Mouse (Mus musculus) kidney, adult 11 months (tissue): ENCODE data around the gene Nedd8.

Experiments
- DNase-seq: peaks from one replicate; pipeline ENCODE4 v3.0.0; 2022

Nedd8 gene

DNA sequence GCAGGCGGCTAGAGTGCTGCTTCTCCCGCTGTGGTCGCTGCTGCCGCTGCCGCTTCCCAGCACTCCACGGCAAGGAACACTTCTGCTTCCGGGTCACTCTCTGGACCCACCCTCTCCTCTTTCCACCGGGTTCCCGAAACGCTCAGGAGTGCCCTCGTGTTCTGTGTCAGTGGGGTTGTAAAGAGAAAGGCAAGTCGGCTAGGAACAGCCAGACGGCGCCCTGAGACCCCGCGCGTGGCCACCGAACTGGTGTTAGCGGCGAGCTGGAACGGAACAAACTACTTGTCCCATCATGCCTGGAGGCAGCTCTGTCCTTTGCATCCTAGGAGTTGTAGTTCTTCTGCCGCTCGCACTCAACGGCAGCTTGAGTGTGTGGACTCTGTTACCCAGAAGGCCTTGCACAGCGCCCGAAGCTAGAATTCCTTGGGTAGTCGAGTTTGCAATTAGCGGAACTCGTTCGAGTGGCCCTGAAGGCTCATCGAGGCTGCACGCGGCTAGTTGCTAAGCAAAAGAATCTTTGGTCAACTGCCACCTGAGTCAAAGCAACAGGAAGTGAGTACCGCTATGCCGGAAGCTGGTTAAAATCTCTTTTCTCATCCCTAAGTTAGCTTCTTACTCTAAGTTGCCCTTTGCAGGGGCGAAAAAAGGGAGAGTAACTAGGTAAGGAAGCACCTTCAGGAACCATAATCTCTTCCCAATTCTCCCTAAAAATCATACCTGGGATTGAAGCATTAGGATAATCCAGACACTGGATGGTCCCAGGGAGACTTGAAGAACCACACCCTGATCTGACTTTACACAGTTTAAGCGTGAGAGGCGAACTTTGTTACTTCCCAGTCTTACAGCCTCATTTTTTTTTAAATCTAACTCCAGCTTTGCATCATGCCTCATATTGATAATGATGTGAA, at the start of gene Nedd8, which contains the start of gene Gmpr2:
TSS of gene Nedd8 (minus strand) at position 292 of the 908 bp plus-strand sequence.
TSS of gene Gmpr2 (plus strand) at position 109 of the 908 bp plus-strand sequence.
- DNase-seq: peak; percentile 97

DNA sequence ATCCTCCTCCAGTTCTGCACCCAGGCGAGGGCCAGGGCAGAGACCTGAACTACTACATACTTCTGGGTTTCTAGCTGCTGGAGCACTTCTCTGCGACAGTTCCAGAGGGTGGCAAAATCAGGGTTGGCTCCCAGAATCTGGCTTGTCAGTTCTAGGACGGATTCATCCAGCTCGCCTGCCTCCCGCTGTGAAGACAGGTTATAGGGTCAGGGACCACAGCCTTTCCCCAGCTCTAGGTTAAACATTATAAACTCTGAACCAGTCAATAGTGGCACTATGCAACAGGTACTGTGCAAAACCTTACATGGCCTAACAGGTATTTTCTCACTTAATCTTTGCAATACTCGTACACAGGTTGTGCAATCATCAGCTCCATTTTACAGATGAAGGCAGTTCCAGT, 49.2 kb upstream of the Nedd8 start:
- DNase-seq: peak; percentile 69

DNA sequence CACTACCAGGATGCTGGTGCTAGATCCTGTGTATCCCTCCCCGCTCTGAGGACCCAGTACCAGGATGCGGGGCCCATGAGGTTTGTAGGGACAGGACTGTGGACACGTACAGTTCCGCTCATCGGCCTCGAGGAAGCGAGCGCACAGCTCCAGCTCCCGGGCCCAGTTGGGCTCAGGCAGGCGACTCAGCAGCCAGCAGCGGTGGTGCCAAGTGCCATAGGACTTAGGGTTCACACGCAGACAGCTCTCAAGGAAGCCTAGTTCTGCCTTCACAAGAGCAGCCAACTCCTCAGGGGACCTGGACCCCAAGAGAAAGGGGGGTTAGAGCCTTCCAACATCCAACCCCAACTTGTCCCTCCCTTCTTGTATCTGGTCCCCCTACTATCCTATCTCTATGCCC, 48.7 kb upstream of the Nedd8 start:
- no peak for DNase-seq

DNA sequence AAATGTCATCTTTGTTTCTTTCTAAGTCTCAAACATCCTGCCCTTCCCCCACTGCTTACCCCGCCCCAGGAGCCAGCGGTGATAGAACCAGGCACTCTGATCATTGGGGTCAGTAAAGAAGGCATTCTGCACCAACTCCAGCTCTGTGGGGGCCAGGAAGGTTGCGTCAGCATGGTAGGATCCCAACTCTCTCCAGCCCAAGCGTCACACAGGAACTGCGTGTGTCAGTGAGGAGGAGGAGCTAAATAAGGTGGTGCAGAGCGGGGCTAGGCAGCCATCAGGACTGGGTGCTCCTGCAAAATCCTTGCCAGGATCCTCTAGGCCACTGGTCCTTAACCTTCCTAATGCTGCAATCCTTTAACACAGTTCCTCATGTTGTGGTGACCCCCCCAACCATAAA, 47.8 kb upstream of the Nedd8 start:
- DNase-seq: no peak

DNA sequence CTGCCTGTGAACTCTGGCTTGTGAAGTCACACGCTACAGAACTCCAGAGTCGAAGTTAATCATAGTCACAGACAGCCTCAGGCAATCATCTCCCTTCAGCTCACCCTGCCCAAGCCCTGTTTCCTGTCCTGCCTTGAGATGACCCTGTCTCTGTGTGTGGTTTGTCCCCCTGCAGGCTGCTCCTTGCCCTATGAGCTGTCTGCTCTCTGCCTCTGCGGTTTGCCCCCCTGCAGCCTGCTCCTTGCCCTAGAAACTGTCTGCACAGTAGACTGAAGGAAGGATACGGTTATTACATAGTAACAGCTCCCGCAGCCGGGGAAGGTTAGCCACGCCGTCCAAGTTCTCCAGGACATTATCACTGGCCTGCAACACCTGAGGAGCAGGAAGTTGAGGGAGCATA, 45.0 kb upstream of the Nedd8 start:
- DNase-seq: peak; percentile 89

DNA sequence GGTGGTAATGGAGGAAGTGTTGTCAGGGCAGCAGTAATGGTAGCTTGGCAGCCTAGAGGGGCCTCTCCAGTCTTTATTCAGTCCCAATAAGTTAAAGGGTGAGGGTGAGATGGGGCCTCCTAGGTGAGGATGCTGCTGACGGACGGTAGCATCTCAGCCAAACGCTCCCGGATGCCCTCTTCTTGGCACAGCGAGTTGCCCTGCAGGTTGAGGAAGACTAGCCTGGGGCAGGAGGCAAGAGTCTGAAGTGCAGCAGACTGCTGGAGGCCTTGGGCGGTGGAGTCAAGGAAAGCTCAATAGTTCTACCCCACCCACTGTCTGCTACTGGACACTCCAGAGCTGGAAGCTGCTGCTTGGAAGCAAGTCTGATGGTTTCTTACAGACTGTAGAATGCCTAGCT, 44.3 kb upstream of the Nedd8 start:
- DNase-seq: peak; percentile 70

DNA sequence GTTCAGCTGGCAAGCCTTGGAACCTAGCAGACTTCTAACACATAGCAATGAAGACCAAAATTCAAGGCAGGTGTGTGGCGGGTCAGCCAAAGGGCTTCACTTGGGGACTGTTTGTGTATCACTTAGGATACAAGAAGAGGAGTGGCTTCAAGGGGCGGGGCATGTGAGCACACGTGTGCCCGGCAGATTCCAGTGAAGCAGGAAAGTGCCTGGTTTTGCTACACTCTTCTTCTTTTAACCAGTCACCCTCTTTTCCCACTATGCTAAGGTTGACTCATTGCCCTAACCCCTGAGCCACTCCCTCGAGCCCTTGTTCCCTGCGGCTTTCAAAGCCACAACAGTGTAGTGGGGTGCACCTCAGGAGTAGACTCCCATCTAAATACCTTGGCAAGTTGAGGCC, 43.0 kb upstream of the Nedd8 start:
- DNase-seq: no peak

DNA sequence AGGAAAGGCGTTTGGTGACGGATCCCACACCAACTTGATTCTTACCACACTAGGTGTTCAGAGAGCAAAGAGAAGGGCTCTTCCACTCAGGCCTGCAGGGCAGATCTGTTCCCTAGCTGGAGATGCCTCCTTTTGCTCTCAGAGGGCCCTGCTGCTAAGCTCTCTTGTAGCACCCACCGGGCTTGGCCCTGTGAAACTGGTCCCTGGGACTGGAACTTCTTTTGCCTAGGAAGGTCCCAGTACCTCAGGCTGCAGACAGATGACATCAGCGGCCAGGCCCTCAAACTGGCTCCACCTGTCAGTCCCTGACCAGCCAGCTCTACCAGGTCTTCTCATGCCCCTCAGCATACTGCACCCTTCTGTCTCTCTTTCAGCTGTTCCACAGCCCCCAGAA, 41.8 kb upstream of the Nedd8 start, which contains the start of gene Tgm1:
TSS of gene Tgm1 (minus strand) at position 198 of the 394 bp plus-strand sequence.
- DNase-seq: no peak

DNA sequence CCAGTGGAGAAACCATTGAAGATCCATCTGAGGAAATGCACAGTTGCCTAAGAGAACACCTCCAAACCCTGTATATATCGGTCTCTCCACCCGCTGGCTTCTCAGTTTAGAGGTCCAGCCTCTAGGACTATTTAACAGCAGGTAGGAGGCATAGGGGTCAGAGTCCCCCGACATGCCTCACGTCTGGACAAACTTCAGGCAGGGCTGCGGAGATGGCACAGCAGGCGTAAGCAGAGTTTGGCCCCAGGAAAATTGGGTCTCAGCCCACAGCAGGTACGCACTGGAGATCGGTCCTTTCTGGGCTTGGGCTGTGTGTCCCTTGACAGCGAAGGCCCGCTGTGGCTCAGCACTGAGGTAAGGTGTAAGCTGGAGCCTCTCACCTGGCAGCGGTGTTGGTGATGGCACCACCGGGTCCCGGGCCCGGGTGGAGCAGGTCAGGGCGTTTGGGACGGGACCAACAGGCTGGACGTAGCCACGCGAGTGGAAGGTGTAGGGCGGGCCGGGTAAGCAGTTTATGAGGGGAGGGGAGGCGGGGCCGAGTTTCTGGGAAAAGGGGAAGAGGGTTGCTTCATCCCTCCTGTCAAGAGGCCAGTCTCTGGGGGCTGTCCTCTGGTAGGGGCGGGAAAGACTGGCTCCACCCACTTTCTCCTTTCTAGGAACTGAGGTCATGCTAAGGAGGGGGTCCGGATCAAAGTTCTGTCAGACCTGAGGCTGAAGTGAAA, 41.2 kb upstream of the Nedd8 start:
- peak; percentile 85 for DNase-seq

DNA sequence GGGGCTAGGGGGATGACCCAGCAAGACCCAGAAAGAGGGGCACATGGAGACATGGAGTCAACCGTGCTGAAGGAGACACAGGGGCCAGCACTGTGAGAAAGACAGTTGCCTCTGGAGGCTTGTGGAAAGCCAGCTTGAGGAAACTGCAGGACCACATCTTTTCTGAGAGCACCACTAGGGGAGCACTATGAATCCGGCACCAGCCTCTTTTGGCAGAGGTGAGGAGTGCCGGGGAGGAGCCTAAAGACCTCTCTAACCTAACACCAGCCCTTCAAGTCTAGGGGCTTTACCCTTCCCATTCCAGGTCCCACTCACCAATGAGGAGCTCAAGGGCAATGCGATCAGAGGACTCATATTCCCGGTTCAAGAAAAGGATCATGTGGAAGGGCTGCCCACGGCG, 39.9 kb upstream of the Nedd8 start:
- no peak for DNase-seq

DNA sequence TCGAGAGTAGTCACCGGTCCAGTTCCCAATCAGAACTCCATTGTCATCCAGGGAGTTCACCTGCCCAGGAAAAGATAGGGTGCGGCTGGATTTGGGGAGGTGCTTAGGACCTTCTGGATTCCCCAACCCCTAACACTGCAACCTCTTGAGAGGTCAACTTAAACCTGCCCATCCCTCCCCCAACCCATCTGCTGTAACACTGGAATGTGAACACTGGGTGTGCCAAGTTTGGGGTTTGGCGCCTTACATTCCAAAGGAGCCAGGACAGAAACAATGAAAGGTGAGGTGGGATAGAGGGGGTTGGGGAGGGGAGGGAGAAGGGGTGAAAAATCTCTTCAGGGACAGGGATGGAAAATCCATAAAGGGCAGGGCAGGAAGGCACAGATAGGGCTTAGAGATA, 37.6 kb upstream of the Nedd8 start:
- no peak for DNase-seq

DNA sequence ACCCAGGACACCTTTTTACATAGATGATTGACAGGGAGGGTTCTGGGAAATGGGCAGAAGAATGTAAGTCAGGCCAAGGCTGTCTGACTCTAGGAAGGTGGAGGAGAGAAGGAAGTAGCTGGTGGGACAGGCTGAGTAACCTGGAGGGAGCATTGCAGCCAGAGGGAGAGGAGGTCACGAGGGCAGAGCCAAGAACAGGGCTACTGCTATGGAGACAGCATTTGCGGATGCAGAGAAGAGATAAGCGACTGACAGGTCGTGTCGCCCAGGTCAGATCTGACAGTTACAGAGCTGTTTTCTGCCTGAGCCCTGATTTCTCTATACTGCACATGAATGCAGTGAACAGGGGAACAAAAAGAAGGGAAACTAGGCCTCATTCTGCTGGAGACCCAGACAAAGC, 35.5 kb upstream of the Nedd8 start:
- no peak for DNase-seq

DNA sequence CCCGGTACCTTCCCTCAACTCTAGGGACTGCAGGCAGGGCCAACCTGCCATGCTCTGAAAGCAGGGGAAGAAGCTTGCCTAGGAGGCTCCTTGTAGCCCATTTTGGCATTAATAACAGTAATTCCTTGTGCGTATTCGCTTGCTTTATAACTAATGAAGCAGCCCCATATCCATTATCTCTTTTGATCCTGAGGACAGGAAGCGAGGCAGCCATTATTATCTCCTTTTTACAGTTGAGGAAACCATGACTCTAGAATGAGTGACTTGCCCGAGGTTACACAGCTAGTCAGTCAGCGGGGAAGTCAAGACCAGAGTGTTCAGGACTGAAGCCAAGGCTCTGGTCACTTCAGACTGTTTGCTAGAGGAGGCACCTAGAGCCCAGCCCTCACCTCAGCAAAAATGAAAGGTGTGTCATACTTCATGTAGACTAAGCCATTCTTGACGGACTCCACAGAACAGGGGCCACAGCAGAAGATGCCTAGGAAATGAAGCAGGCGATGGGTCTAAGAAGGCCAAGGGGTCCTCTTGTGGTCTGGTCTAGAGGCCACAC, 34.2 kb upstream of the Nedd8 start:
- no peak for DNase-seq

DNA sequence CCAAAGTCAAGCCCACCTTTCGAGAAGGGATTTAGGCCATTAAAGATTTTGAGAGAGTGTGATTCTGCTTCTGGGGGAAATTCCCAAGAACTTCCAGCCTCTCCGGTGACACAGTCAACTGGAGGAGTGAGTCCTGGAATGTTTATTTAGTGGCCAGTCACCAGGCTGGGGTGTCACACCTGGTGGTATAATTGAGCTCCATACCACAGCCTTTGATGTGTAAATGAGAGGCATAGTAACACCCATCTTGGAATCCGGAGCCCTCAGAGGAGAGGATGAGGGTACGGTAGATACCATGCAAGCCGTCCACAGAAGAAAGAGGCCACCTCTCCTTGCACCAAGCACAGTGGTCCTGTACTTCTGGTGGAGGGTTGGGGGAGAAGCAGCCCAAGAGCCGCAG, 30.8 kb upstream of the Nedd8 start:
- DNase-seq: no peak

DNA sequence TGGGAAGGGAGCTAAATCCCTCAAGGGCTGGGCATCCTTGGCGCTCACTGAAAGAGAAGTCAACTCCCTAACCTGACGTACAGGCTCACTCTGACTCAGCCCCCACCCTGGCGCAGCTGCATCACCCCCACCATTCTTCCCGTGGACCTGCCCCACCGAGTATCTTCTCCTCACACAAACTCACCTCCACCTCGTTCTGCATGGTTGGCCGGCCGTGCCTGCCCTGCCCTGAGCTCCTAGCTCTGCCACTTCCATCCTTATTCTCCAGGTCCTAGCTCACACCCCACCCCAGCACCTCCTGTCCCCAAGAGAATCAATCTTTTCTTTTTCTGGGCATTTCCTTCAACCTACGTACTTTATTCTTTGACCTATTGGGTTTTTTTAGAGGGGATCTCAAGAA, 29.2 kb upstream of the Nedd8 start:
- no peak for DNase-seq

DNA sequence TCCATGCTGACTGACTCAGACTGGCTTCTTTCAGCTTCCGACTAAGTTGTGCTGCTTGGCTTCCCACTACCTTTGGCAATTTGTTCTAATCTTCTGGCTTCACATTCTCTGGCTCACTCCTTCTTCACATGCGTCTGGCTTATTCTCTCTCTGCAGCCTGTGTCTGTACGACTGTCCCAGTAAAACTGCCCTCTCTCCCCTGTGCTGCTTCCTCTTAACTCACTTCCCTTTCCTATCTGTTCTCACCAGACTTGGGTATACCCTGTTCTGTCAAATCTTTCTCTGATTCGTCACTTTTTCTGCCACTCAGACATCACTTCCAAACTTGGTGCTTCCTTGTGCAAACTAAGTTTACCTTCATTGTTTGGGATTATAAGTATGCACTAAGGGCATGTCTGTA, 25.3 kb upstream of the Nedd8 start:
- no peak for DNase-seq

DNA sequence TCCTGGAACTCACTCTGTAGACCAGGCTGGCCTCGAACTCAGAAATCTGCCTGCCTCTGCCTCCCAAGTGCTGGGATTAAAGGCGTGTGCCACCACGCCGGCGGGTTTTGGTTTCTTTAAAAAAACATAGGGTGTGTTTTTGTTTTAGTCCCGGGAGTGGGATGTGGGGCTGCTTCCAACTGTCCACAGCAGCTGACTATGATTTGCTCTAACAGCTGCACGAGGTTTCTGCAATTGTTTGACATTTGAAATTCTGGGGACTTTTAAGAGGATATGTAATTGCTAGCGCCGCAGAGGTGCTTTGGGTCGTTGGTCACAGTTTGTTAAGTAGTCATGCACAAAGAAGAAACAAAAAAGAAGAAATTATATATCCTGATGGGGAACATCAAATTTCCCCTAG, 17.5 kb upstream of the Nedd8 start:
- DNase-seq: no peak

DNA sequence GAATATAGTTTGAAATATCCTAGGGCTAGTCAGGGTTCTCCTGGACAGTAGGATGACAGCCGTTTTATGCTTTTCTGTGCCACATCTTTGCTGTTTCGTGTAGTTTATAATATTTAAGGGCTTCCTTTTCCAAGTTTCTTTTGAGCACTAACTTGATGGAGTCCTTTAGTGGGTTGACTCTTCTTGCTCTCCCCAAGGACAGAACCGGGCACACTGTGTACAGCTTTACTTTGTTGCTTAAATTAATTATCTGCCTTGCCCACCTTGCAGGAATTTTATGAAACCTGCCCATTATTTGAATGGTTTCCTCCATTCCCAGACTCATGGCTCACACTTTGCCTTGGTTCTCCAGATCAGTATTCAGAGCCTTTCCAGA, 10.2 kb upstream of the Nedd8 start:
- DNase-seq: no peak

DNA sequence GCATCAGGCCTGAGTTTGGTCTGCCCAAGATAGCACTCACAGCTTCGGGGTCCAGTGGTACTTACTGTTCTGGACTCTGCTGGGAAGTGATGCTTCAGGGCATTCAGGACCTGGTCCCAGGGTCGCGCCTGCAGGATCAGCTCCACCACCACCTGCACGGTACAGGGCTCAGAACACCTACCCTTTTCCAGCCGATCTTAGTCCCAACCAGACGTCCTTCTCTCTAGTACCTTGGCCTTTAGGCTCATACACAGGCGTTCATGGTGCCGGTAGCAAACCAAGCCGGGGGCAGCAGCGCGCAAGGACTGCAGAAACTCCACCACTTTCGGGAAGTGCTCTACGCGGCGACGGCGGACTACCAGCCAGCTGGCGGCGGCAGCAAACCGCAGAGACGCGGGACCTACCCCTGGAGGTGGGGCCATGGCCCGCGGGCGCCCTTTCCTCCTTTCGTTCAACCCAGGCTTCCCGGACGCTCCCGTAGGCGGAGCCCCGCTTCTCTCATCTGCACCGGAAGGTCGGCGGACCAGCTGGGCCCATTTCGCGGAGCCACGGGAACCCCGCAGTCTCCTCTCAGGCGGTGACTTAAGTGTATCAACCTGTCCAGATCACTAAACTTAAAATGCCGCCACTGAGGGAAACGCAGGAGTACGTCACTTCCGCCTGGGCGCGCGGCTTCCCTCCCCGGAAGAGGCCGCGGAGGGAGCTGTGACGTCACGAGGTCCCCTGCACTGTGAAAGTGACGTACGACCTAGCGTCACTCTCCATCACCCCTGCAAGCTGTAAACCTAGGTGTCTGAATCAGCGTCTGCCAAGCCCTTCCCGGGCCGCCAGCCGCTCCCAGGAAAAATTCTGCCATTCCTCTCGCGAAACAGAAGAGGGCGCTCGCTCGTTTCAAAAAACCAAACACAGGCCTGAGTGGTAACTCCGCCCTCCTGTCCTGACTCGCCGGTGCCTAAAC, 9.5 kb upstream of the Nedd8 start, which contains the start of gene Tinf2:
TSS of gene Tinf2 (minus strand) at position 661 of the 958 bp plus-strand sequence.
- DNase-seq: peak; percentile 94

DNA sequence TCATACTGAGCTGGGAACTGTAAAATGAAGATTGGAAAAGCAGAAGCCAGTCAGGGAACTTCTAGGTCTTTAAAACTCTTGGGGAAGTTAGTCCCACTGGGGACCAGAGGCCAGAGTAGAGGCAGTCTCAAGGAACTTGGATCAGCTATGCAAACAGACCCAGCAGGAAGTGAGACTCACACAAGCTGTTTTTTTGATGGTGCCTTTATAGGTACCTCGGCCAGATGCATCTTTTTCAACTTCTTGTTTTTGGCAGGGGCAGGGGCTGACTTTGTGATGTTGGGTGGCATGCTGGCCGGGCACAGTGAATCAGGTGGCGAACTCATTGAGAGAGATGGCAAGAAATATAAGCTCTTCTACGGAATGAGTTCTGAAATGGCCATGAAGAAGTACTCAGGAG, 5.7 kb upstream of the Nedd8 start:
- no peak for DNase-seq

DNA sequence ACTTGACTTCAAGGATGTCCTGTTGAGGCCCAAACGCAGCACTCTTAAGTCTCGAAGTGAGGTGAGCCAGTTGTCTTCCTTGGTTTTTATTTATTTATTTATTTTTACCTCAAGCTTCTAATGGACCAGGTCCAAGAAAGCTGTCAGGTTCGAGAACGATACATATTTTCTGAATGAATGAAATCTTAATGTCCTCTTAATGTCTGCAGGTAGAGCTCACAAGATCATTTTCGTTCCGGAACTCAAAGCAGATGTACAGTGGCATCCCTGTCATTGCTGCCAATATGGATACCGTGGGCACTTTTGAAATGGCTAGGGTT, 777 bp upstream of the Nedd8 start:
- DNase-seq: no peak

DNA sequence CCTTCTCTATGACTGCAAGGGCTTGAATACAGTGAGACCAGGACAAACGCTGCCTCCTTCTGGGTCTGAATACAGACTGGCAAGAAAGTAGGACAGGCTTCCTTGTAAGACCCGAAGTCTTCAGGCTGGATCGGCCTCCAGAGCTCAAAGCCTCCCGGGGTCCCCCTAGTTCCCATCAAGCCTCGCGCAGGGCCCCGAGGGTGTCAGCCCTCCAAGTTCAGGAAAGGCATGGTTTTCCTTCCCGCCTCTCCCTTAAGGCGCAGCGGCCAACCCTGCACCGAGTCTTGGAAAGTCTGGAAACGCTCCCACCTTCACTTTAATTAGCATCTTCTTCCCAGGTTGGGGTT, 465 bp downstream of the Nedd8 start:
- DNase-seq: no peak

DNA sequence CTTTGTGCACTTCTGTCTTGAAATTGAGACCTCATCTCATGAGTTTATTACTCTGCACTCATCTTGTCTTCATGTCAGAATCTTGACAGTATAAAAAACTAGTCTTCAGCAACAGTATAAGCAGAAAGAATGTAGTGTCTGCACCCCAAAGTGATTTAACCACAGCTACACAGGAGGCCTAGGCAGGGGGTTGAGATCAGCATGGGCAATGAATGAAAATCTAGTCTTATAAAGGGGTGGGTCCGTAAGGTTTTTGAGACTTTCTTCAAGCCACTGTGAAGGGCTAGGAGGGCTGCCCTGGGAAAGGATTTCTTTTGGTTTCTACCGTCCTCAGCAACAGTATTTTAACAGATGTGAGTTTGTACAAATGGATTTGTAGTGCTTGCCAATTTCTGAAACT, 11.3 kb downstream of the Nedd8 start:
- DNase-seq: no peak
